Mouse (Mus musculus) hindbrain, embryonic 11.5 days (tissue): ENCODE data around the gene Ubb. TPM values are rescaled to one million over a fixed set of nuclear protein-coding genes. Genes with fewer than 3 reads are reported as not detected.
A peak's percentile ranks its signal among the peaks of the same experiment; 100 is the strongest.

Source experiments
- ATAC-seq: fragments of 200-750 bp; cut with Nextera tagmentation; 2 replicates; pipeline ENCODE4 v1.8.0; 2017; ENCODE audit warnings: mild to moderate bottlenecking, moderate TSS enrichment, moderate library complexity; ENCODE audit not compliant: low FRiP score
- DNase-seq: peaks from one replicate; pipeline ENCODE4 v3.0.0-alpha.2; 2015; ENCODE audit warnings: low spot score
- H3K27ac ChIP-seq: fragments of 300-500 bp; sonication (generic); 2 replicates; pipeline ENCODE4 v1.5.1; 2014; ENCODE audit warnings: mild to moderate bottlenecking, low read depth, low read length
- H3K27me3 ChIP-seq: fragments of 300-500 bp; sonication (generic); 2 replicates; pipeline ENCODE4 v1.6.1; 2014; ENCODE audit warnings: mild to moderate bottlenecking, low read length, moderate library complexity, mixed read lengths; ENCODE audit not compliant: control insufficient read depth, insufficient read depth
- H3K36me3 ChIP-seq: fragments of 300-500 bp; sonication (generic); 2 replicates; pipeline ENCODE4 v1.6.1; 2014; ENCODE audit warnings: mild to moderate bottlenecking, low read length, moderate library complexity, mixed read lengths; ENCODE audit not compliant: control insufficient read depth, insufficient read depth
- H3K4me1 ChIP-seq: fragments of 300-500 bp; sonication (generic); replicated peaks from 2 replicates; pipeline ENCODE4 v1.6.1; 2014; ENCODE audit warnings: low read length, mixed read lengths; ENCODE audit not compliant: control insufficient read depth, insufficient read depth
- H3K4me2 ChIP-seq: fragments of 300-500 bp; sonication (generic); replicated peaks from 2 replicates; pipeline ENCODE4 v1.6.1; 2014; ENCODE audit warnings: mild to moderate bottlenecking, low read depth, low read length
- H3K4me3 ChIP-seq: fragments of 300-500 bp; sonication (generic); 2 replicates; pipeline ENCODE4 v1.5.1; 2014; ENCODE audit warnings: low read depth, low read length
- H3K9ac ChIP-seq: fragments of 300-500 bp; sonication (generic); 2 replicates; pipeline ENCODE4 v1.6.1; 2014; ENCODE audit warnings: low read depth, low read length
- H3K9me3 ChIP-seq: fragments of 300-500 bp; sonication (generic); 2 replicates; pipeline ENCODE4 v1.6.1; 2016; ENCODE audit warnings: low read length; ENCODE audit not compliant: control insufficient read depth
- WGBS: fragments of 180-500 bp; shearing (Covaris S2); extraction: QIAGEN DNeasy Blood & Tissue Kit; methylation state at CpG from one replicate; pipeline ENCODE4 v1.1.7; 2014; 5-methylcytosine and 5-hydroxymethylcytosine counted together
- polyA plus RNA-seq: library from polyadenylated mRNA; unstranded; fragments of >200 nt; fragmentation: Nextera tagmentation; extraction: Ambion mirVana; gene quantifications from 2 replicates; pipeline ENCODE4 v1.2.1, GENCODE M21; 2014

The Ubb gene
- polyA plus RNA-seq, 1 experiment from 2014 or later = 3,694 TPM

- H3K27me3 ChIP-seq = no peaks in the 10 kb centered on the region
- no peak overlapping the region for H3K9ac ChIP-seq
Observed at GRCm38 (mm10) chr11:62554934-62555517, 4.1 kb downstream of the Ubb start.

GRCm38 (mm10) chr11:62555896-62556412 lies 5.0 kb downstream of the Ubb start:
- DNase-seq = no peak
- H3K9me3 ChIP-seq = no peaks in the 10 kb centered on the region
- no peak overlapping the region for H3K4me3 ChIP-seq
- H3K4me2 ChIP-seq = no peak overlapping the region
- H3K36me3 ChIP-seq = peaks cover 2% of the 10 kb centered on the region; the same call in 1 of the 2 replicates
- no peaks in the 10 kb centered on the region for H3K27me3 ChIP-seq
- H3K4me1 ChIP-seq = no peaks in the 10 kb centered on the region; the same call in 1 of the 2 replicates
- H3K27ac ChIP-seq = no peak overlapping the region
- no peak overlapping the region for H3K9ac ChIP-seq
- ATAC-seq = no peak

More at GRCm38 (mm10) chr11:62554934-62555517, 4.1 kb downstream of the Ubb start:
- DNase-seq = no peak
- Histone ChIP-seq H3K27ac (no peak overlapping the region), H3K4me2 (peak overlapping the region; percentile 83; the same call in 1 of the 2 replicates), H3K36me3 (peaks cover 2% of the 10 kb centered on the region; the same call in 1 of the 2 replicates), H3K4me3 (peak overlapping the region; percentile 55; the same call in 1 of the 2 replicates), H3K9me3 (no peaks in the 10 kb centered on the region), H3K4me1 (no peaks in the 10 kb centered on the region; the same call in 1 of the 2 replicates)
- ATAC-seq = no peak

- peaks cover 2% of the 10 kb centered on the region; the same call in 1 of the 2 replicates for H3K36me3 ChIP-seq
- H3K4me2 ChIP-seq = no peak overlapping the region
- H3K4me1 ChIP-seq = no peaks in the 10 kb centered on the region; the same call in 1 of the 2 replicates
- no peak overlapping the region for H3K4me3 ChIP-seq
- 77% methylated on average over 5 of the region's 5 CpGs for WGBS
- no peak overlapping the region for H3K27ac ChIP-seq
- no peak overlapping the region for H3K9ac ChIP-seq
- H3K9me3 ChIP-seq = no peaks in the 10 kb centered on the region
- no peaks in the 10 kb centered on the region for H3K27me3 ChIP-seq
- DNase-seq (no peak), ATAC-seq (no peak)
Observed at GRCm38 (mm10) chr11:62557205-62557604, 6.2 kb downstream of the Ubb start.

GRCm38 (mm10) chr11:62558152-62558551 lies 7.2 kb downstream of the Ubb start:
- Histone ChIP-seq H3K4me3 (no peak overlapping the region), H3K36me3 (peaks cover 1% of the 10 kb centered on the region; the same call in 1 of the 2 replicates), H3K27me3 (no peaks in the 10 kb centered on the region), H3K4me2 (no peak overlapping the region), H3K4me1 (no peaks in the 10 kb centered on the region; the same call in 1 of the 2 replicates), H3K27ac (no peak overlapping the region), H3K9me3 (no peaks in the 10 kb centered on the region), H3K9ac (no peak overlapping the region)
- DNase-seq (no peak), ATAC-seq (no peak)
- 81% methylated on average over 2 of the region's 2 CpGs for WGBS

- H3K4me2 ChIP-seq = no peak overlapping the region
- ATAC-seq (no peak), DNase-seq (no peak)
- no peak overlapping the region for H3K9ac ChIP-seq
- H3K27me3 ChIP-seq = no peaks in the 10 kb centered on the region
- no peaks in the 10 kb centered on the region; the same call in 1 of the 2 replicates for H3K4me1 ChIP-seq
- H3K4me3 ChIP-seq = no peak overlapping the region
- no peak overlapping the region for H3K27ac ChIP-seq
- no peaks in the 10 kb centered on the region for H3K36me3 ChIP-seq
- no peaks in the 10 kb centered on the region for H3K9me3 ChIP-seq
- WGBS = 65% methylated on average over 6 of the region's 6 CpGs
Observed at GRCm38 (mm10) chr11:62558961-62559646, 8.1 kb downstream of the Ubb start.

- H3K9me3 ChIP-seq = no peaks in the 10 kb centered on the region
- H3K9ac ChIP-seq = no peak overlapping the region
- DNase-seq = no peak
- H3K36me3 ChIP-seq = no peaks in the 10 kb centered on the region
- no peak for ATAC-seq
- WGBS = 32% methylated on average over 43 of the region's 43 CpGs
- peak overlapping the region; percentile 37 for H3K4me2 ChIP-seq
- no peaks in the 10 kb centered on the region for H3K27me3 ChIP-seq
- H3K4me3 ChIP-seq = peak overlapping the region; percentile 15; the same call in 1 of the 2 replicates
- no peaks in the 10 kb centered on the region for H3K4me1 ChIP-seq
- H3K27ac ChIP-seq = no peak overlapping the region
Observed at GRCm38 (mm10) chr11:62560463-62561016, 9.6 kb downstream of the Ubb start.

GRCm38 (mm10) chr11:62563590-62563989 lies 12.6 kb downstream of the Ubb start:
- Histone ChIP-seq H3K27me3 (no peaks in the 10 kb centered on the region), H3K4me2 (no peak overlapping the region), H3K36me3 (no peaks in the 10 kb centered on the region), H3K4me1 (no peaks in the 10 kb centered on the region), H3K9ac (no peak overlapping the region), H3K27ac (no peak overlapping the region), H3K4me3 (no peak overlapping the region), H3K9me3 (no peaks in the 10 kb centered on the region)
- WGBS = 84% methylated on average over 2 of the region's 2 CpGs
- DNase-seq = no peak
- no peak for ATAC-seq

GRCm38 (mm10) chr11:62565747-62566146 lies 14.8 kb downstream of the Ubb start:
- Histone ChIP-seq H3K27me3 (no peaks in the 10 kb centered on the region), H3K36me3 (no peaks in the 10 kb centered on the region), H3K9me3 (no peaks in the 10 kb centered on the region), H3K27ac (no peak overlapping the region), H3K9ac (no peak overlapping the region), H3K4me3 (no peak overlapping the region), H3K4me1 (no peaks in the 10 kb centered on the region), H3K4me2 (no peak overlapping the region)
- DNase-seq (no peak), ATAC-seq (no peak)
- WGBS = 72% methylated on average over 7 of the region's 7 CpGs
